Mouse (Mus musculus) ovary, postnatal 10 days (tissue): ENCODE measurements around the gene Mymx.
A peak's percentile ranks its signal among the peaks of the same experiment; 100 is the strongest.

Experiments used
- DNase-seq: peaks from one replicate; pipeline ENCODE4 v3.0.0; 2022; ENCODE audit warnings: low spot score

Mymx gene

DNA sequence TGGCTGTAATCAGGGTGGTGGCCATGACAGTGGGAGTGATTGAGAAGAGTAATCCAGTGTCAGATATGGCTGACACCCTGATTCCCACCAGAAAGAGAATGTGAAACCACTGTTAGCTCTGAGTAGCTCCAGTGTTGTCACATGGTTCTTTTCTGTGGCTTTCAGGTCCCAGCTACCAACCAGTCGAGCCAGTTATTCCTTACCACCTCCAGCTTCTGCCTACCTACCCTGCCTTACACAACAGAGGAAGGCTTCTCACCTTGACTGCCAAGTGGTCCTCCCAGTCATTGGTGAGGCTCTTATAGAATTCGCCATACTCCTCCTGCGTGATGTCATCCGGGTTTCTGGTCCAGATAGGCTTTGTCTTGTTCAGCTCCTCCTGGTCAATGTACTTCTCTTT, 31.9 kb downstream of the Mymx start:
- no peak for DNase-seq

DNA sequence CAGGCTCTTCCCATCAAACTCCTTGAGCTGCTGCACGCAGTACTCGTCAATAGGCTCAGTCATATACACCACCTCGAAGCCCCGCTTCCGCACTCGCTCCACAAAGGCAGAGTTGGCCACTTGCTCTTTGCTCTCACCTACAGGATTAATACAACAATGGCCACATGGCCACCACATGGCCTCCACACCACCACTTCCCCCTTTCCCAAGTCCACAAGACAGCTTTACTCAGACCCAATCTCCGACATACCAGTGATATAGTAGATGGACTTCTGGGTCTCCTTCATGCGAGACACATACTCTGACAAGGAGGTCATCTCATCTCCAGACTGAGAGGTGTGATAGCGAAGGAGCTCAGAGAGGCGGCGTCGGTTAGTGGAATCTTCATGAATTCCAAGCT, 32.9 kb downstream of the Mymx start:
- no peak for DNase-seq

DNA sequence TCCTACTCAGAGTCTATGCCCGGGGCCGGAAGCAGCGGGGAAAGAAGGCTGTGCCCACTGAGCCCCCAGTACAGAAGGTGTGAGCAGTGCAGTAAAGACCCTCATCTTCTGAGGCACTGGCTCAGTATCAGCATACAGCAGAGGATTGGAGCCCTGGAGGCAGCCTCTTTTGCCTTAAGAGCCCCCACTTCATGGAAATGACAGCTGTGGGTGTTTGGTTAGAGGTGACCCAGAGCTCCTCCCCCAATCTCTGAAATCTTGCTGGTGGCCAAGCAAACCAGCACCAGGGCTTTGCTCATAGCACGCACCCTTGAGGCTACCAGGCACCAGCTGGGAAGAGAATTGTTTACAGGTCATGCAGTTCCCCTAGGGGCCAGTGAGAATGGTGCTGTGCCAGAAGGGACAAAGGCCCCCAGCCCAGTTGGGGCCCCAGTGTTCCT, 34.7 kb downstream of the Mymx start:
- no peak for DNase-seq

DNA sequence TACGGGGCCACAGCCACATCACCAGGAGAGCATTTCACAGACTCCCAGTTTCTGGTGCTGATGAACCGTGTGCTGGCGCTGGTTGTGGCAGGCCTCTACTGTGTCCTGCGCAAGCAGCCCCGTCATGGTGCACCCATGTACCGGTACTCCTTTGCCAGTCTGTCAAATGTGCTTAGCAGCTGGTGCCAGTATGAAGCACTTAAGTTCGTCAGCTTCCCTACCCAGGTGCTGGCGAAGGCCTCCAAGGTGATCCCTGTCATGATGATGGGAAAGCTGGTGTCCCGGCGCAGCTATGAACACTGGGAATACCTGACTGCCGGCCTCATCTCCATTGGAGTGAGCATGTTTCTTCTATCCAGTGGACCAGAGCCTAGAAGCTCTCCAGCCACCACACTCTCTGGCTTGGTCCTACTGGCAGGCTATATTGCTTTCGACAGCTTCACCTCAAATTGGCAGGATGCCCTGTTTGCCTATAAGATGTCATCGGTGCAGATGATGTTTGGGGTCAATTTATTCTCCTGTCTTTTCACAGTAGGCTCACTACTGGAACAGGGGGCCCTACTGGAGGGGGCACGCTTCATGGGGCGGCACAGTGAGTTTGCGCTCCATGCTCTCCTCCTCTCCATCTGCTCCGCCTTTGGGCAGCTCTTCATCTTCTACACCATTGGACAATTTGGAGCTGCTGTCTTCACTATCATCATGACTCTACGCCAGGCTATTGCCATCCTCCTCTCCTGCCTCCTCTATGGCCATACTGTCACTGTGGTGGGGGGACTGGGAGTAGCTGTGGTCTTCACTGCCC, 35.3 kb downstream of the Mymx start:
- DNase-seq: no peak

DNA sequence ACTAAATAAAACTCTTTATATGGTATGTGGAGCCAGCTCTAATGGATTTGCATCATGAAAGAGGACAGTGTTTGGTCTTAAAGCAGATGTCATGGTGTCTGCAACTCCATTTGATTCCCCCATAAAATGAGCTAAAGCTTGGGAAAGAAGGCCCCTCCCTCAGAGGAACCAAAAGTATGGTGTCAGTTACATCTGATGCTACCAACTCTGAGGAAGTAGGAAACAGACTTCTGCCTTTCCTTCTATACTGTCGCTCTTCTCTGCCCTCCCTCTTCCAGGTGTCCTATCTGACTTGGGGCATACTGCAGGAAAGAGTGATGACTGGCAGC, 35.9 kb downstream of the Mymx start:
- DNase-seq: no peak

DNA sequence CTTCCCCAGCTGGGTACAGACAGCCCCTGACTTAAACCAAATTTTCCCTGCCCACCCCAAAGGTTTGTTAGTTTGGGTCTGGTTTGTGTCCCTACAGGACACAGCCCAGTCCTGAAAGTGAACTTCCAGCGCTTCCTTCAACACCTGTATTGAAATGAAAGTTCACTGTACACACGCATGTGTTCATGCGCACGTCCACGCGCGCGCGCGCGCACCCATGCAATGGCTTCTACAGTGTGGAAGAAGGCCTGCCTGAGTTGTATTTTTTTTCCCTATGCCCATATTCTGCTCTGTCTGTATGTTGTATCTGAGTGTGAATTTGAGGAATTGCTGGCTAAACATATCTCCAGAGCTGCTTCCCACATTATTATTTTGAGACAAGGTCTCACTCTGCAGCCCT, 36.8 kb downstream of the Mymx start:
- no peak for DNase-seq

DNA sequence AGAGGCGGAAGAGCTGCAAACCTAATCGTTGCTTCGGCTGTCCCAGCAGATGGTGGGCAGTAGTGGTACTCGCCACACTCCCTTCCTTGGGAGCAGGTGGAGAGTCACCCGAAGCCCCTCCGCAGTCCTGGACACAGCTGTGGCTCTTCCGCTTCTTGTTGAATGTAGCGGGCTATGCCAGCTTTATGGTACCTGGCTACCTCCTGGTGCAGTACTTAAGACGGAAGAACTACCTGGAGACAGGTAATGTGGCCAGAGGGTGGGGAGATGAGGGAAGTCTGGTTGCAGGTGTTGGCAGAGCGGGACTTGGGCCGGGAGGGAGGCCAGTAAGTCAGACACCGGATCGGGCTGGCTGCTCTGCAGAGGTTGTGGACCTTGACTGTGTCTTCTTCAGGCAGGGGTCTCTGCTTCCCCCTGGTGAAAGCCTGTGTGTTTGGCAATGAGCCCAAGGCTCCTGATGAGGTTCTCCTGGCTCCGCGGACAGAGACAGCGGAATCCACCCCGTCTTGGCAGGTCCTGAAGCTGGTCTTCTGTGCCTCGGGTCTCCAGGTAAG, 37.3 kb downstream of the Mymx start:
- no peak for DNase-seq

DNA sequence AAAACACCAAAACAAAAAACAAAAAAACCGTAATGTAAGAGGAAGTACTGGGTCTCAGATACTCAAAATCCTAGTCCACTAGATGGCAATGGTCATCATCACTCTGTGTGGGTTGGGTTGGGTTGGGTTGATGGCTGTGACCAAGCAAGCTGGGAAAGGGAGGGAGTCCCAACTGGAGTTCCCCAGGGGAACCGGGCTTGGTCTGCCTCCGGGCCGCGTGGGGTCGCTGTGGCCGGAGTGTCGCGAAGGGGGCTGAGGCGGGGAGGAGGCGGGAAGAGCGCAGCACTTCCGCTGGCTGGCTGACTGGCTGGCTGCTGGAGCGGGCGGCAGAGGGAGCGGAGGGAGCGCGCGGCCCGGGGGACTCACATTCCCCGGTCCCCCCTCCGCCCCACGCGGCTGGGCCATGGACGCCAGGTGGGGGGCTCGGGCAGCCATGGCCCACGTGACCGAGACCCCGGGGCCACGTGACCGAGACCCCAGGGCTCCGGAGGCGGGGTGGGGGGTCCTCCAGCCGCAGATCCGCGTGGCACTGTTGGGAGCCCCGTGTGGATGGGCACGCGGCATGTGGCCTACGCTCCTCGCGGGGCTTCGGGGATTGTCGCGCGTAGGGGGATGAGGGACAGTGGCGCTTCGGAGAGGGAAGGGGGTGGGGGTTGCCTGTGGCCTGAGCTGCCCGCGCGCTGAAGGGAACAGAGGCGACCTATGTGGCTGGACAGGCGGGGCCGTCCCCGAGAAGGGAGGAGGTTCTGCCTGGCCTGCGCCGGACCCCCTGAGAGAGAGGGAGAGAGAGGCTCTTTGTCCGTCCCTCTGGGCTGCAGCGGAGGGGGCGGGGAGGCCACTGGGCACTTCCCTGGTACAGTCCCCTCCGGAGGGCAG, 38.0 kb downstream of the Mymx start, which contains the start of gene Slc35b2:
Gene Slc35b2, plus strand, starts transcription at position 220 of the 876 bp plus-strand sequence.
- peak; percentile 91 for DNase-seq

DNA sequence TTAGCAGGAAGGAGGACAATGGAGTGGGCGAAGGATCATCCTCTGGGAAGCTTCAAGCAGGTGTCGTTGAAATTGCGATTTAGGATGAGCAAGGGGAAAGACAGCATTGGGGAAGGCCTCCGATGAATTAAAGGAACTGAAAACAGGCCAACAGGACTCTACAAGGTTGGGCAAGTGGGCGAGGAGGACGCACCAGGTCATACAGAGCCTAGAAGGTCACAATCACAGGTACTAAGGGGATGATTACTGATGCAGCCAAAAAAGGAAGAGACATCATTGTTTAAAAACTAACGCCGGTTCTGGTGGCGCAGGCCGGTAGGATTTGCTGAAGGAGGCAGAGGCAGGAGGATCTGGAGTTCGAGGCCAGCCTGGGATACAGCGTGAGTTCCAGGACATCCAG, 38.7 kb downstream of the Mymx start:
- DNase-seq: no peak

DNA sequence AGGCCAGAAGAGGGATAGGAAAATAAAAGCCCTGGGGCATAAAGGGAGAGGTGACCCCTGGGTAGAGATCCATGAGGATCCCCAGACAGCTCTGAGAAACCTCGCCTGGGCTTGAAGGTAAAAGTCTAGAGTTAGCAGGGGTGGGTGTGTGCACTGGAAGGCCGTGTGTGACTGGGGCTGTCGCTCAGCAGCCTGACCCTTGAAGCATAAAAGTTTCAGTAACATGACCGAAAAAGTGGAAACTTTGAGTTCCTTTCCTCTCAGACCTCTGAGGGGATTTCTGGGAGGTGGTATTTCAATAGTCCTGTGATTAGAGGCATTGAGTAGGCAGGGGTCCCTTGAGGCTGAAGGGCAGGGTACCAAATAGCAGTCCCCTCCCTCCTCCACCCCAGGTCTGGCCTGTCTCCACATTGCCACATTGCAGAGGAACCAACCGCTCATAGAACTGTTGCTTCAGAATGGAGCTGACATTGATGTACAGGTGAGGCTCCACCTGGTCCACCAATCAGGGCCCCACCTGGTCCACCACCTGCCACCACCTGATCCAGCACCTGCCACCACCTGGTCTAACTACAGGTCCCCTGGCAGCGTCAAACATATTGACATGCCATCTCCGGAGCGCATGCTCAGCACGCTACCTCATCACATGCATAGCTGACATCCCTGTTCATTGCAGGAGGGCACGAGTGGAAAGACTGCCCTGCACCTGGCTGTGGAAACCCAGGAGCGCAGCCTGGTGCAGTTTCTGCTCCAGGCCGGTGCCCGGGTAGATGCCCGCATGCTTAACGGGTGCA, 42.0 kb downstream of the Mymx start:
- no peak for DNase-seq

DNA sequence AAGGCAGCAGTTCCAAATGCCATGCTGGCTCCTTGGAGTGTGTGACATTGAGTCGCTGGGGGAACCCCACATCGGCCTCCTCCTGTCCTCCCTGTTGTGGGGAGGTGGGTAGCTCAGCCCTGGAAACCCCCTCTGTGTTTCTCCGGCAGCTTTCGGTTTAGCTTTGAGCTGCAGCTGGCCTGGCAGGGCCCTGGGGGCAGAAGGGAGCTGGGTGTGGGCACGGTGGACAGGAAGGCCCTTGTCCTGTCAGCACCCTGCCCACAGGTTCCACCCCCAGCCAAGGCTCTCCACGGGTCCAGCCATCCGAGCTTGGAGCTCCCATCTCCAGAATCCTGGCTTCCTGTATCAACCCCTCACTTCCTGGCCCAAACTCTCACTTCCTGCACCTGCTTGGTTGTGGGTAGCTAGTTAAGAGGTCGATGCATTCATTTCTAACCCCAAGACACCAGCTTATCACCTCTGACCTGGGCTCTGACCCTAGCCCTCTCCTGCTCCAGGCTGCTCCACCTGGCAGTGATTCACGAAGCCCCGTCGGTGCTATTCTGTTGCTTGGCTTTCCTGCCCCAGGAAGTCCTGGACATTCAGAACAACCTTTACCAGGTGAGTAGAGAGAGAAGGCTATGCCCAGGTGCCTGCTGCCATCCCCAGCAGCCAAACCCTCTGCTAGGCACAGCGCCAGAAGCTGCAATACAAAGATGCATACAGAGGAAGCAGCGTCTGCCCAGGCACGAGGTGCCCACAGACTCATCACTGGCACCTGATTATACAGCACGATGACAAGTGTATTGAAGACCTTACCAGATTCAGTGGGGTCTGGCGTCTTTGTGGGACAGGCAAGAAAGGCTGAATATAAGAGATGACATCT, 43.7 kb downstream of the Mymx start:
- no peak for DNase-seq

DNA sequence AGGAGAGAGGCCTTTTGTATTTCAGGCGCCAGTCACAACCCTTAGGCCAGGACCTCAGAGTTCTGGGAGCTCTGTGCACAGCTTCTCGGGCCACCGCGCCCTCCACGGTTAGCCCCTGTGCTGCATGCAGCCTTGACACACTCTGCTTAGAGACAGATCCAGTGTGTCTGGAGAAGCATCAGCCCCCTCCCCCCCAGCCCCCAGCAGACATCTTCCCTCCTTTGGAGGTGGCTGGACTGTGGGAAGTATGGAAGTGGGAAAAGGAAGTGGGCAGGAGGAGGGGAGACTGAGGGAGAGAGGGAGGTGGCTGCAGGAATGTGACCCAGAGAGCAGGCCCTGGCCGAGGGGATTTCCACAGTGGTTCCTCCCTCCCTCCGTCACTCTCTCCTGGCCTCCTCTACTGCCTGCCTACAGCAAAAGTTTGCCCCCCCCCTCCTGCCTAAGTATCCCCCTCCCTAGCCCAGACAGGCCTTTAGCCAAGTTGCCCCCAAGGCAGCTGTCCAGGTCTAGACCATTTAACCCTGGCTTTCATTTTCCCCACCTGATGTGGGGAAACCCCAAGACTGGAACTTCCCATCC, 44.6 kb downstream of the Mymx start:
- DNase-seq: no peak

DNA sequence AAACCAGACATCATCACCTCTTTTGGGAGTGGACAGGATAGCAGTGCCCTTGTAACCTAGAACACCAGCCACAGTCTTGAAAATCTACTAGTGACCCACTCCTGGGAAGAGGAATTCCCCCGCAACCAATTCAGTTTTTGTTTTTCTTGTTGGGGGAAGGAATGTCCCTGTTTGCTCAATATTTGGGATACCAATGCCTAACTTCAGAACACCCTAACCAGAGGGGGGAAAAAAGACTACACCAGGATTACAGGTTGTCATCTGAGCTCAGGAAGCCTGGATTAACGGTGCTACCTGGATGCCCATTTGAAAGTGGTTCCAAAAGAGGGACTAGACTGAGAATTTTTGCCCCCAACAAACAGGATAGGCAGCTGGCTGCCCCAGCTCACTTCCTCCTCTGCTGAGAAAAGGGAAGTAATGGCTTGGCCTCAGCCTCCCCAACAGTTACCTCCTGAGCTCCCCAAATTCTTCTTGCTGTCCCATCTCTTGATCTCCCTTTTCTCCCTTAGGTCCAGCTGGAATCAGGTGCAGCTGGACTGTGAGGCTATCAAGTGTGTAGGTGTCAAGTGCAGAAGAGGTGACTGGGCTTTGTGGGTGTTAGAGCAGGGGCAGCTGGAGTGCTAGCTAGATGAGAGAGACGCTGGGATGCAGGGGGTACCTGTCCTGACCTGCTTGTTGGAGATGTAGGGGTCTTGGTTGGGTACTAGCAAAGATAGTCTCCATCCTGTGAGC, 45.2 kb downstream of the Mymx start:
- DNase-seq: no peak

DNA sequence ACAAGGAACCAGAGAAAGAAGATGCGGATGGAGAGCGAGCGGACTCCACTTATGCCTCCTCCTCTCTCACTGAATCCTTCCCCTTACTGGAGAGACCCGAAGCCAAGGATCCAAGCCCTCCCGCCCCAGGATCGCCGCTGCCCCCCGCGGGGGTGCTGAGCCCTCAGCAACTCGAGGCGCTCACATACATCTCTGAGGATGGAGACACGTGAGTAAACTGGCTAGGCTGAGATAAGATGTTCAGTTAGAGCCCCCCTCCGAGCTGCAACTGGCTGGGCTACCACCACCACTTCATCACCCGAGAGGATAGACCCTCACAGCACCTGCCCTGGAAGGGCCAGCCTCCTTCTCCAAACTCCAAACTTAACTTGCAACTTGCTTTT, 45.8 kb downstream of the Mymx start:
- no peak for DNase-seq

DNA sequence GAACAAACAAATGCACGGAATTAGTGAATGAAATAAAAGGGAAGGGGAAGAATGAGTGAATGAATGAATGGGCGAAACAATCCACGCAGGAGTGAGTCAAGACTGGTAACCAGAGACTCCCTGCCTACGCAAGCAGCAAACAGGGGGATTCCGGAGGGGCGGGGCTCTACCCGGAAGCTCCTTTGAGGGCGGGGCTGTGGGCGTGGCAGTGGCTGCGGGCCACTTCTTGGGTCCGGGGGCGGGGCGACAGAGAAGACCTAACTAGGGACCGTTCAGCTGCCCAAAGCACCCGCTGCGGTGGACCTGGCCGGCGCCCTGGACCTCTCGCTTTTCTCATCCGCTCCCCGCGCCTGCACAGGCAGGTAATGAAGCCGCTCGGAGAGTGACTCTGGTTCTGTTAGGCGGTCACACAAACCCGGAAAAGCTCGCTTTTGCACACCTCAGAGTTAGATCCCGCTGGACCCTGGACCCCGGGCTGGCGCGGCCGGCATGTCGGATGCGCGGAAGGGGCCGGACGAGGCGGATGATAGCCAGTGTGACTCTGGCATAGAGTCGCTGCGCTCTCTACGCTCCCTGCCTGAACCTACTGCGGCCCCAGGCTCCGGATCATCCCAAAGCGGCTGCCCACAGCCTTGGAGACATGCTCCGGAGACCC, 46.3 kb downstream of the Mymx start, which contains the start of gene Nfkbie:
Gene Nfkbie, plus strand, starts transcription at position 252 of the 655 bp plus-strand sequence.
- DNase-seq: peak; percentile 84

DNA sequence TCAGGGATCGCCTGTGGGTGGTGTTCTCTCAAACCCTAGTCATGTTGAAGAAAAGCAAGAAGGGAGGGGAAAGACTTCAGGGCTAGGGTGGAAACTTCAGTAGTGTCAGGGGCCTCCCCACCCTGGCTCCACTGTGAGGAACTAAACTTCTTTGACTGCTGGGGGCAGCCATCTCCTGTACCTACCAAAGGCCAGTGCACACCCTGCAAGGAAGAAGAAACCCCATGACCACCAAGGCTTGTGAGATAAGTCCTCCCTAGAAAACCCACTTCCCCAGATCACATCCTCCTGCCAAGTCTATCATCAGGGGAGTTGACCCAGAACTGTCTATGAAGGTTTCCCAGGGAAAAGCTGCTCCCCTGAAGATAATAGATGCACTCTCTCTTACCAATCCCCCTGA, 47.5 kb downstream of the Mymx start:
- no peak for DNase-seq

DNA sequence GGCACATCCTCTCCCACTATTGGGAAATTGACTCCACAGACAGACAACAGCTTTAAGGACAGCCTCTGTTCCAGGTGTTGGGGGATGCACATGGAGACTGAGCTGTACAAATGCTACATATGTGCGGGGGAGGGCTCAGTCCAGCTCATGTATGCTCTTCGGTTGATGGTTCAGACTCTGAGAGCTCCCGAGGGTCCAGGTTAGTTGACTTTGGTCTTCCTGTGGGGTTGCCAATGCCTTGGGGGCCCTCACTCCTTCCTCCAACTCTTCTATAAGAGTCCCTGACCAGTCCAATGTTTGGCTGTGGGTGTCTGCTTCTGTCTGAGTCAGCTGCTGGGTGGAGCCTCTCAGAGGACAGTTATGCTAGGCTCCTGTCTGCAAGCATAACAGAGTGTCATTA, 48.8 kb downstream of the Mymx start:
- no peak for DNase-seq

DNA sequence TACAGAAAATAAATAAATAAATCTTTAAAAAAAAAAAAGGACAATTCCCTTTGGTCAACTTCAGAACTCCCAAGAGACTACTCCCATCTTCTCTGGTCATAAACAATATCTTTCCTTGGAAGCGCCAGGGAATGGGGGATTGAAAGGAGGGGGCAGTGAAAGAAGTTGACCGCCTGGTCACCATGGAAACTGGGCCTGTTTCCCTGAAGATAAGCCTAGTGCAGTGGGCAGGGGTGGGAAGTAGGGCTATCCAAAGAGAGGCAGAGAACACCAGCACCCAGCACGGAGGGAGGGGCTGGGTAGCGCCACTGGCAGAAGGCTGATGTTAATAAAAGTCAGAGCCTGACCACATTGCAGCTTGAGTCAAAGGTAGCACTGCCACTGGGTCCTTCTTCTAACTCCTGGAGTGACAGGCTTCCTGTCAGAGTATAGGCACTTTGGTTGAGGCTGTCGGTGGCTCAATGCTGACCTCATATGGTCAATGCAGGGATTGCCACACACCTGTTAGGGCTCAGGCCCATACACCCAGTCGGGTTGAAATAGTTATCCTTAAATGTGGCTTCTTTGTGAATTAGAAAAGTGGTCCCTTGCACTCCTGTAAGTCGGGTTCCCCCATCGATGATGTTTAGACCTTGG, 50.0 kb downstream of the Mymx start:
- peak; percentile 50 for DNase-seq

DNA sequence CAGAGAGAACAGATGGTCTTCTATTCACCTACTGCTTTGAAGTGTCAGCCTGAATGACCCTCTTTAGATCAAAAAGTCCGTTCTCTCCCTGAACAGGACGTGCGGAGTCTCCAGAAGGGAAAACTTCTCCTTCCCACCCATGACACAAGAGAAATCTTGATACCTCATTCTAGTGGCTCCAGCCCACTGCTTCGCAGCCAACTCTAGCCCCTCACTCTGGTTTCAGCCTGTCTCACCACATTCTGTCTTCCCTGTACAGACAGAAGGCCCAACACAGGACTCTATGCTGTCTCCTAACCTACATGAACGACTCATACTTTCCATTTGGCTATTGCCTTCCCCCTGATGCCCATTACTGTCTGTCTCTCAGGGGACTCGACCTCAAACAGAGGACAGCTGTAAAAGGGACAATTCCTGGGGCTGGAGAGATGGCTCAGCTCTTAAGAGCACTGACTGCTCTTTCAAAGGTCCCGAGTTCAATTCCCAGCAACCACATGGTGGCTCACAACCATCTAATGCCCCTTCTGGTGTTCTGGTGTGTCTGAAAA, 50.6 kb downstream of the Mymx start:
- no peak for DNase-seq
